Mouse (Mus musculus): ENCODE data around the gene Trim33.

DNA sequence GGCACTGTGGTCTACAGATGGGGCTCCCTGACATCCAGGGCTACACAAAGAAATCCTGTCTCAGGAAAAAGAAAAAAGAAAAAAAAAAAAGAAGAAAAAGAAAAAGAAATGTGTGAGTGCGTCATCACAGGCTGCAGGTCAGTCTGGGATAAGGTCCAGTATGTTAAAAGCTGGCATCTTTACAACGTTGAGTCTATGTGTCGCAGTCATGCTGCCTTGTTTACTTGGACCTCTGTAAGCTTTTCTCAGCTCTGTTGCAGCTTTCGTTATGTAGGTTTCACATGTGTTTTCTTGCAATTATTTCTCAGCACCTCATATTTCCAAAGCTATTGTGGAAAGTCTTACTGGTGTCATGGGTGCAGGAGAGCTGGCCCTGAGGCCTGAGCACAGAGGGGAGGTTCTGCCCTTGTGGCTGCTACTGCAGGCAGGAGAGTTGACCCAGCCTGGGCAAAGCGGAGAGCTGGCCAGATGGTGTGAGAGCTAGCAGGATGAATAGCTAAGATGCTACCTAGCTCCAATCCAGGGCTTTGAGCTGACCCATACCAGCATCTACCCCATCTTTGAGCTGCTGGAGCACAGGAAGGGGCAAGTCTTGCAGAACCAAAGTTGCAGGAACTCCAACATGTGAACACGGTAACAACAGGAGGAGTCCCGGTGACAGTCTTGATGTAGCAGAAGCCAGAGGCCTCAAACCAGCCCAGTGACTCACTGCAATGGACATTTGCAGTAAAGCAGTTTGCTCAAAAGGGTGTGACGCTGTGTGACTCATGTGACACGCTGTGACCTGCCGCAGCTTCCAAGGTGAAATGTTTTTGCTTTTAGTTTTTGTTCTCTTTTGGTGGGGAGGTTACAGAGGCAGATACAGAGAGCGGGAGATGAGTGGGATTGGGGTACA, 127.0 kb downstream of the Trim33 start:
- TF ChIP-seq POLR2A (IDR thresholded peaks at IDR 0.05; ENCODE audit: borderline replicate concordance, insufficient read depth, low read length) (no peak), CTCF (IDR thresholded peaks at IDR 0.05; ENCODE audit: borderline replicate concordance, insufficient read depth, low read depth, low read length) (no peak)
